Mouse (Mus musculus): ENCODE results near the gene Gpx3.
"Not testable (repeated sequence)": the region's sequence is repeated elsewhere in the genome, so short reads cannot be mapped to it uniquely, and the experiment has no call there.

The Gpx3 gene

DNA sequence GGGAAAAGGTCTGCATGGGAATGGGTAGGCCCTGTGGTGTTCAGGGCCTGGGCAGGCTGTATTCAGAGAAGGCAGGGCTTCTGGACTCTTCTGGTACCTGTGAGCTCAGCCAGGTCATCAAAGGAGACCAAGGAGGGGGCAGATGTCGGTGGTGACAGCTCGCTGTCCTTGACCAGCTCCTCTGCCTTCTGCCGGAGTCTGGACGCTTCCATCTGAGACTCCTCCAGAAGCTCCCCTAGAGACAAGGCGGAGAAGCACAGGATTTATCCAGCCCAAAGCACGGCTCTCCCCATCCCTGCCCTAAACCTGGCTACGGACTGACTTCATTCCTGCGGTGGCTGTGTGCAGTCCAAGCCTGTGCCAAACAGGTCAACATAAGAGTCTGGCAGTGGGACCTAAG lies 37.2 kb downstream of the Gpx3 start:
- no peak for DNase-seq (ENCODE audit: low spot score)

DNA sequence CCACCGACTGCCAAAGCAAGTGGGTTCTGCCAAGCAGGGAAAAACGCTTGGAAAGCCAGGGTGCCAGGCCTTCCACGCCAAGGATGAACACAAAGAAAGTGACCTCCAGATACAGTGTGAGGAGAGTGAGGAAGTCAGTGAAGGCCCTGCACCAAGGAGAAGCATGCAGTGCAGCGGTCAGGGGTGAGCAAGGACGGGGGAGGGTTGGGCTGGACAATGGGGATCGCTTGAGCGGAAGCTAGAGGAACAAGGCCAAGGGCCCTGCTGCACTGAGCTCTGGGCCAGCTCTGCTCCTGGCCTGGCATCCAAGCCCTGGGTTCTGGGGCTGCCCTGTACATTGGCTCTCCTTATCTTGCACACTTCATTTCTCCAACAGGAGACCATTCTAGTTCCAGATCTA lies 37.8 kb downstream of the Gpx3 start:
- DNase-seq (ENCODE audit: low spot score) = no peak

DNA sequence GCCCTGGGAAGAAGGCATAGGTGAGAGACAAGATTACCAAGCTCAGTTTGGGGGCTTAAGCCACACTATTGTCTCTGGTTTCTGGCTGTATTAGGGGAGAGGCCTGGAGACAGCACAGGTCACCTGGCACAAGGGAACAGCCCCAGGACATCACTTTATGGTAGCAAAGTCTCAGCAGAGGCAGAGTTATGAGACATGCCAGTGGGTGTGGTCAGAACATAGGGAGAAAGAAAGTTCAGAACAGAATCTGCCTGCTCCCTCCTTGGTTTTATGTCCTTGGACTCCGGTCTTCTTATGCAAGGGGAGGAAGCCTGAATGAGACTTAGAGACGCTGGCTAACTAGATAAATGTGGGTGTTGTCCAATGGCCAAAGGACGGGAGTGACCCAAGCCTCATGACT lies 42.4 kb downstream of the Gpx3 start:
- DNase-seq (ENCODE audit: low spot score) = no peak

DNA sequence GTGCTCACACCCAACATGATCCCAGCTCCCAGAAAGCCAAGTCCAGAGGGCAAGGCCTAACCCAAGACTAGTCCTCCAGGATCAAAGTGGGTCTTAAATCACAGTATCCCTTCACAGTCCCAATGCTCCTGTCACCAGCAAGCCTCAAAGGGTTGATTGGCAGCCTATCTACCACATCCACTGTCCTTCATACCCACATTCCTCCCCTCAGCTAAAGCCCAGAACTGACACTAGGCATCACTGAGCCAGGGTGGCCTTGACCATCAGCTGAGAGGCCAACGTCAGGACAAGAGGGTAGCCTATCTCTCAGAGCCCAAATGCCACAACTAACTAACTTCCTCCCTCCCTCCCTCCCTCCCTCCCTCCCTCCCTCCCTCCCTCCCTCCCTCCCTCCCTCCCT lies 47.5 kb downstream of the Gpx3 start:
- no peak for DNase-seq (ENCODE audit: low spot score)

DNA sequence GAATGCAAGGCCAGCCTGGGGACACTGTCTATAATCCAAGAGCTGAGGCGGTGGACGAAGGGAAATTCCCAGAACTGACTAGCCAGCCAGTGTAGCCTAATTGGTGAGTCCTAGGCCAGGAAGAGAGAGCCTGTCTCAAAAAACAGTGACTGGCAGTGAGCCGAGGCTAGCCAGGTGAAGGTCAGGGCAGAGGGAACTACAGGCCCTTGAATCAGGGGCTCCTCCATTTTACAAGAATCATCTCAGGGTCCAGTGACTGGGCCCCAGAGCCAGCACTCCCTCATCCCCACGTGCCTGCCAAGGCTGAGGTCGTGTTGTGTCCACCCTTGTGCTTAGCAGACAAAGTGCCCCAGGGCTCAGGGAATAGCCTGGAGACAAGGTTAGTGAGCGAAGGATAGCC lies 48.4 kb downstream of the Gpx3 start:
- no peak for DNase-seq (ENCODE audit: low spot score)

DNA sequence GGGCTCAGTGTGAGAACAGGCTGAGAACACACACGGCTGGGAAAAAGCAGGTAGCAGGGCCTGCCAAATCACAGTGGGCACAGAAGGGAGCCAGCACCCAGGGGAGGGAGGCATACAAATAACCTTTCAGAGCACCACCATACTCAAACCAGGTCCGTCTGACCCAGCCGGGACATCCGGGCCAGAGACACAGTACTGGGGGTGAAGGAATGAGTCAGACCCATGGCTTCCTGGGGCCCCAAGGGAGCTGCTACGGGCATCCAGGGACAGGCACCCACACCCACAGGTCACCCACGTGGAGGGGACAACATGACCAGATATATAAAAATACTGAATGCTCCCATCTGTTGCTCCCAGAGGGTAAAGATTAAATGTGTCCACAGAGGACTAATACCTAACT lies 50.4 kb downstream of the Gpx3 start:
- DNase-seq (ENCODE audit: low spot score) = peak; percentile 39

DNA sequence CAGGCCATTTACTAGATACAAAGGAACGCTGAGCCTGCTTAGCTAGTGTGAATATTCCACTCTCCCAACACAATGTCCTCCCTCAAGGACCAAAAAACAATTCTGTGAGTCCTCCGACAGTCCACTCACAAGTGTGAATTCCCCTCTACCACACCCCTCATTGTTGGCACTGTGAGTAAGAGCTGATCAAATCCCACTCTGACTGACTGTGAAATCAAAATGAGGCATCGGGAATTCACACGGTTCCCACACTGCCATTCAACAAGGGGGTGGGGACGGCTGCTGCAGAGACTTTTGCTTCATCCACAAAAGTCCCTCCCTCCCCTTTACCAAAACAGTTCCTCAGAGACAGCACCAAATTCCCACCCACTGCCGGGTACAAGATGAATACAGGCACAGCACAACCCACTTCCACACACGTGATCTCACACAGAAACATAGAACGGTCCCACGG lies 51.8 kb downstream of the Gpx3 start:
- DNase-seq (ENCODE audit: low spot score) = no peak

DNA sequence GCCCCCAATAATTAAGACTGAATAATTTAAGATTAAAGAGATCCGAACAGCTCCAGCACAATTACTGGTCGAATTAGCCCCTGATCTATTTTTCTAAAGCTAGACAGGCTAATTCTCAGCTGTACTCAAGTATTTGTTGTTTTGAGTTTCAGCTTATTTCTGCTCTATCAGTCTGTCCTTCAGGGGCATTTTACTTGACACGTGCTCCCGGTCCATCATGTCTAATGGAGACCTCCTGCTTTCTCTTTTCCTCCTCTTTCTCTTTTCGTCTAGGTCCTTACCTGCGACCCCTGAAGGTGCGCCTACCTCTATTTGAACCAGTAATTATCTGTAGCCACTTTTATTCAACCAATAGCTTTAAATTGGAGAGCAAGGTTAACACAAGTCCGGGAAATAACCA lies 52.5 kb downstream of the Gpx3 start:
- DNase-seq (ENCODE audit: low spot score) = no peak

DNA sequence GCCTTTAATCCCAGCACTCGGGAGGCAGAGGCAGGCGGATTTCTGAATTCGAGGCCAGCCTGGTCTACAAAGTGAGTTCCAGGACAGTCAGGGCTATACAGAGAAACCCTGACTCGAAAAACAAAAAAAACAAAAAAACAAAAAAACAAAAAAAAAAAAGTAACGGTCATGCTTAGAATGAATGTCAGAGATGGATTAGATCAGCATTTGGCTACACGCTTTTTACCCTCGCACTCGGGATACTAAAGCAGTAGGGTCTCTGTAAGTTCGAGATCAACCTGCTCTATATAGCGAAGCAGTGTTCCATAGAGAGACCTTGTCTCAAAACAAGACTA lies 53.1 kb downstream of the Gpx3 start:
- DNase-seq (ENCODE audit: low spot score) = not testable (repeated sequence)

DNA sequence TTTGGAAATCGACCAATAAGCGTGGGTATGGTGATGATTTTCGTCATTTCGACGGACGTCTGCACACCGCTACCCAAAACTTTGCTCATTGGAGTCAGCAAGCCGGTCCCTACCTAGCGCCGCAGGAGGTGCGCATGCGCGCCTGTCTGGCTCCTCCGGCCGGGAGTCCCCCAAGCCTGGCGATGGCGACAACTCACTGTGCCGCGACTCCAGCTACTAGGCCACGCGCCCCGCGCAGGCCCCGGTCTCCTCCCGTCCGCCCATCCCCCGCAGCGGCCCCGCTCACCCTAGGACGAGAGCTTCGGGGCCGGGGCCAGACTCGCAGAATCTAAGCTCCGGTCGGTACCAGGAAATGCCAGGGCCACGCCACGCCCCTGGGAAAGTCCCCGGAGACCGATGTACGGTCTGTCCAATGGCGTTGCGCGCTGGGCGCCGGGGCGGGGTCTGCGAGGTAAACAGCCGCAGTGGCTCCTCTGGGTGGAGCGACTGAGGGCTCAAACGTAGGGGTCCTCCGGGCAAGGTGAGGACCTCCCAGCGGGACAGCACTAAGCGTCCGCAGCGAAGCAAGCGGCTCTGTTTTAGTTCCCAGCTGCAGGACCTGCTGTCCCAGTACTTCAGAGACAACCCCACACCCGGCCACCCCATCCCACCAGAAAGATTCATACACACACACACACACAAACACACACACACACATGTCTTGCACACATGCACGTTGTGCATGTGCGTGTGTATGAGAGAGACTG lies 53.7 kb downstream of the Gpx3 start:
- DNase-seq (ENCODE audit: low spot score) = peak; percentile 99

DNA sequence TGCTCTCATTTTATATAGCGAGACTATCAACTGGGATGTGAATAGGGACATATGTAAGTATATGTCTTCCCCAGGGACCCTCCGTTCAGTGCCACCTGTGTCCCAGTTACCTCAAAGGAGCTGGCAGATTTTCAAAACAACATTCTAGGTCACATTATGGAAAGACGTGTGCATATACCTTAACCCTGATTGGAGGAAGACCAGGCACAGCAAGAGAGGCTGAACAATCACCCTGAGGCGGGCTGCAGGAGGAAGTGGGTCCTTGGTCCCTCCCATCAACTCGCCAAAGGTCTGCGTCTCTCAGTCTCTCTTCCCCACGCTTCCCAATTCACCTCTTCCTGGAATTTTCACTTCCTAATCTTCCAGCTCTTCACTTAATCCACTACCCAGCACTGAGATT lies 54.7 kb downstream of the Gpx3 start:
- no peak for DNase-seq (ENCODE audit: low spot score)

DNA sequence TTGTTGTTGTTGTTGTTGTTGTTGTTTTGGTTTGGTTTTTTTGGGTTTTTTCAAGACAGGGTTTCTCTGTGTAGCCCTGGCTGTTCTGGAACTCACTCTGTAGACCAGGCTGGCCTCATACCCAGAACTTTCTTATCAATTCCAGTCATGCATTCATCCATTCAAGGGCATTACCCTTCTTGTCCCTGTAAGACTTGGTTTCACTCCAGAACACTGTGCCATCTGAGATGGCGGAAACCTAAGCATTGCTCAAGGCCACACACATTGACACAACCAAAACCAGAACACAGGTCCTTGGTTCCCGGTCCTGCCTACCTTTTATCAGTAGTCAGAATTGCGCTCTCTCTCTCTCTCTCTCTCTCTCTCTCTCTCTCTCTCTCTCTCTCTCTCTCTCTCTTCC lies 55.5 kb downstream of the Gpx3 start:
- DNase-seq (ENCODE audit: low spot score) = not testable (repeated sequence)

DNA sequence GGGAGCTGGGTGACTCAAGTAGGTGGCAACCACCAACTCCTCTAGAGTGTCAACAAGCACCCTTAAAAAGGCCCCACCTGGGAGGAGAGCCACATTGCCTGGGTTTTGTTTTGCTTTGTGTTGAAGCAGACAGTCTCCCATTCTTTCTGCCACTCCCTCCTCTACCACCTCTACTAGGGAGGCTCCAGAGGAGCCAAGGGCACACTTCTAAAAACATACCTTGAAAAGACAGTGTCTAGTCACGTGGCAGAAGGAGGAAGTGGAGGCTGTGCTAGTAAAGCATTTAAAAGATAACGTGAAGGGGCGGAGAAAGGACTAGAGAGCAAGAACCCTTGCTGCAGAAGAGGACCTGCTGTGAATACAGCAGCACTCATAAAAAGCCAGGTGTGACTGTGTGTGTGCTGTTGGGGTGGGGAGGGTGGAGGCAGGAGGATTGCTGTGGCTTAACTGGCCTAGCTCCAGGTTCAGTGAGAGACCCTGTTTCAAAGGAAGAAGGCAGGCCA lies 56.4 kb downstream of the Gpx3 start:
- DNase-seq (ENCODE audit: low spot score) = no peak

Data from MN1 (cell line).